Mouse (Mus musculus) thymus, adult 2 months (tissue): ENCODE results near the gene Comp.

ENCODE experiments used
- CTCF ChIP-seq: fragments of 200-500 bp; IDR thresholded peaks from 2 replicates; pipeline ENCODE4 v1.5.1; 2012; ENCODE audit warnings: mild to moderate bottlenecking, control low read depth, low read length, moderate library complexity, borderline replicate concordance; ENCODE audit not compliant: control insufficient read depth, poor library complexity, insufficient read depth; ENCODE audit errors: extremely low read depth
- POLR2A ChIP-seq: fragments of 200-500 bp; IDR thresholded peaks from 2 replicates; pipeline ENCODE4 v1.6.1; 2012; ENCODE audit warnings: mild to moderate bottlenecking, low read length, control low read depth, moderate library complexity; ENCODE audit not compliant: control insufficient read depth, poor library complexity, insufficient read depth; ENCODE audit errors: extremely low read depth

GRCm38 (mm10) chr8:70389678-70390077 lies 16.3 kb downstream of the Comp start:
- no peak for TF ChIP-seq CTCF
- TF ChIP-seq POLR2A: no peak
